Mouse (Mus musculus) MEL (cell line): ENCODE results near the gene Dis3l. TPM values are rescaled to one million over a fixed set of nuclear protein-coding genes. Genes with fewer than 3 reads are reported as not detected.

Experiments used
- DNase-seq: peaks from one replicate; pipeline ENCODE4 v3.0.0; 2011; ENCODE audit warnings: low read depth, low spot score
- H3K27ac ChIP-seq: 2 replicates; pipeline ENCODE4 v1.5.1; 2012; ENCODE audit warnings: low read depth, mild to moderate bottlenecking, control low read depth, low read length, moderate library complexity; ENCODE audit not compliant: control insufficient read depth
- H3K27me3 ChIP-seq, 2 experiments: fragments of 150-350 bp in 1 of 2; sonication (generic) in 1 of 2; 2 replicates each; pipeline ENCODE4 v1.6.1; 2012; ENCODE audit warnings: low read length in 2 of 2, mild to moderate bottlenecking in 2 of 2, improper control_type of control experiment in 1 of 2, moderate library complexity in 1 of 2; ENCODE audit not compliant: insufficient read depth in 2 of 2, control insufficient read depth in 1 of 2
- H3K36me3 ChIP-seq, 2 experiments: 2 replicates each; pipeline ENCODE4 v1.6.1; 2012 to 2014; ENCODE audit warnings: low read length in 2 of 2, improper control_type of control experiment in 1 of 2, inconsistent platforms in 1 of 2, mild to moderate bottlenecking in 1 of 2; ENCODE audit not compliant: insufficient read depth in 2 of 2, control insufficient read depth in 1 of 2
- H3K4me1 ChIP-seq, 2 experiments: fragments of 150-350 bp in 1 of 2; sonication (generic) in 1 of 2; 2 replicates each; pipeline ENCODE4 v1.6.1; 2012; ENCODE audit warnings: low read length in 2 of 2, improper control_type of control experiment in 1 of 2, mild to moderate bottlenecking in 1 of 2; ENCODE audit not compliant: insufficient read depth in 2 of 2, control insufficient read depth in 1 of 2
- H3K4me3 ChIP-seq, 2 experiments: fragments of 150-350 bp in 1 of 2; sonication (generic) in 1 of 2; 2 replicates each; pipeline ENCODE4 v1.5.1; 2012; ENCODE audit warnings: low read depth in 2 of 2, low read length in 2 of 2, mild to moderate bottlenecking in 2 of 2, moderate library complexity in 2 of 2, control low read depth in 1 of 2, improper control_type of control experiment in 1 of 2; ENCODE audit not compliant: control insufficient read depth in 1 of 2, insufficient read depth in 1 of 2
- H3K79me2 ChIP-seq: 2 replicates; pipeline ENCODE4 v1.6.1; 2012; ENCODE audit warnings: mild to moderate bottlenecking, low read length, moderate library complexity; ENCODE audit not compliant: control insufficient read depth, poor library complexity, insufficient read depth
- H3K9ac ChIP-seq: 2 replicates; pipeline ENCODE4 v1.6.1; 2012; ENCODE audit warnings: low read depth, mild to moderate bottlenecking, control low read depth, low read length, moderate library complexity; ENCODE audit not compliant: control insufficient read depth, poor library complexity, severe bottlenecking
- H3K9me3 ChIP-seq: fragments of 150-350 bp; sonication (generic); replicated peaks from 2 replicates; pipeline ENCODE4 v1.6.1; 2012; ENCODE audit warnings: mild to moderate bottlenecking, low read length, improper control_type of control experiment, moderate library complexity; ENCODE audit not compliant: insufficient read depth
- BHLHE40 ChIP-seq: IDR thresholded peaks from 2 replicates; pipeline ENCODE4 v1.6.1; 2012; ENCODE audit warnings: low read depth, mild to moderate bottlenecking, inconsistent platforms, low read length, improper control_type of control experiment, borderline replicate concordance
- EP300 ChIP-seq, 2 experiments: IDR thresholded peaks; 2 replicates each; pipeline ENCODE4 v1.6.1; 2011; ENCODE audit warnings: improper control_type of control experiment in 2 of 2, low read length in 2 of 2, low read depth in 1 of 2, mild to moderate bottlenecking in 1 of 2
- GABPA ChIP-seq: IDR thresholded peaks from 2 replicates; pipeline ENCODE4 v1.6.1; 2012; ENCODE audit warnings: low read depth, mild to moderate bottlenecking, inconsistent platforms, low read length, improper control_type of control experiment, moderate library complexity
- MEF2A ChIP-seq: IDR thresholded peaks from 2 replicates; pipeline ENCODE4 v1.6.1; 2014; ENCODE audit warnings: low read depth, mild to moderate bottlenecking, inconsistent platforms, low read length, improper control_type of control experiment; ENCODE audit not compliant: poor library complexity, insufficient replicate concordance, severe bottlenecking; ENCODE audit errors: extremely low read depth
- MYB ChIP-seq: IDR thresholded peaks from 2 replicates; pipeline ENCODE4 v1.6.1; 2011; ENCODE audit warnings: mild to moderate bottlenecking, low read depth, low read length, improper control_type of control experiment
- NELFE ChIP-seq: IDR thresholded peaks from 2 replicates; pipeline ENCODE4 v1.6.1; 2011; ENCODE audit warnings: low read depth, low read length, improper control_type of control experiment
- NRF1 ChIP-seq: IDR thresholded peaks from 2 replicates; pipeline ENCODE4 v1.6.1; 2014; ENCODE audit warnings: low read depth, mild to moderate bottlenecking, inconsistent platforms, low read length, improper control_type of control experiment, moderate library complexity; ENCODE audit not compliant: poor library complexity, insufficient read depth, severe bottlenecking
- RCOR1 ChIP-seq: IDR thresholded peaks from 2 replicates; pipeline ENCODE4 v1.6.1; 2012; ENCODE audit warnings: low read depth, mild to moderate bottlenecking, inconsistent platforms, low read length, improper control_type of control experiment
- TBP ChIP-seq: IDR thresholded peaks from 2 replicates; pipeline ENCODE4 v1.8.0; 2011; ENCODE audit warnings: low read depth, low read length, improper control_type of control experiment
- ZC3H11A ChIP-seq: IDR thresholded peaks from 2 replicates; pipeline ENCODE4 v1.6.1; 2012; ENCODE audit warnings: low read depth, mild to moderate bottlenecking, inconsistent platforms, low read length, improper control_type of control experiment
- ZKSCAN1 ChIP-seq: IDR thresholded peaks from 2 replicates; pipeline ENCODE4 v1.6.1; 2012; ENCODE audit warnings: low read depth, mild to moderate bottlenecking, inconsistent platforms, low read length, improper control_type of control experiment, moderate library complexity
- polyA plus RNA-seq, 2 experiments: library from polyadenylated mRNA; stranded (reverse) in 1 of 2; unstranded in 1 of 2; fragments of >175 nt in 1 of 2; fragments of >200 nt in 1 of 2; gene quantifications; 2 replicates each; pipeline versions ENCODE4 v1.2.1 to v1.2.4; 2012; ENCODE audit warnings: low replicate concordance in 2 of 2, low read depth in 1 of 2; ENCODE audit not compliant: insufficient read length in 2 of 2, insufficient read depth in 1 of 2, missing spikeins in 1 of 2
- total RNA-seq: library from RNA; depleted of rRNA; stranded (reverse); fragments of 300-350 nt; gene quantifications from 2 replicates; pipeline ENCODE4 v1.2.3, GENCODE M21; 2012; rRNA removed

The Dis3l gene
- total and polyA plus RNA-seq, 3 experiments, result 13.1 to 14.0 TPM; not detected in 1

GRCm38 (mm10) chr9:64259906-64260305 is 81.2 kb downstream of the Dis3l start:
- no peaks in the 10 kb centered on the region for H3K79me2 ChIP-seq
- TF ChIP-seq NELFE (no peak), BHLHE40 (no peak), ZC3H11A (no peak), GABPA (no peak), MEF2A (no peak), RCOR1 (no peak), NRF1 (no peak), MYB (no peak), ZKSCAN1 (no peak), EP300 (IDR thresholded peaks at IDR 0.05; ENCODE audit: low read depth in 1 of 2, low read length in 2 of 2) (no peak), TBP (no peak)
- no peak overlapping the region for H3K9ac ChIP-seq
- peaks cover 6% of the 10 kb centered on the region in 2 experiments; a peak in 3 of 4 replicates for H3K4me1 ChIP-seq
- H3K4me3 ChIP-seq, result no peak overlapping the region
- H3K27me3 ChIP-seq, result no peaks in the 10 kb centered on the region; a peak in 1 of 4 replicates
- DNase-seq, result no peak
- no peaks in the 10 kb centered on the region for H3K9me3 ChIP-seq
- H3K36me3 ChIP-seq, result peaks cover 0 to 9% of the 10 kb centered on the region in 2 experiments; a peak in 2 of 4 replicates
- H3K27ac ChIP-seq, result no peak overlapping the region

Other genes starting within 250 kb of the Dis3l start
- 0.46 and 0.54 TPM in 2 replicates for gene Lctl, start 224.1 kb downstream of the Dis3l start, total RNA-seq
- not detected for gene Lctl, start 224.1 kb downstream of the Dis3l start, polyA plus RNA-seq
- gene Zwilch, start 168.2 kb downstream of the Dis3l start, total RNA-seq, result 60.6 and 67.5 TPM in 2 replicates
- gene Zwilch, start 168.2 kb downstream of the Dis3l start, polyA plus RNA-seq, result 10 to 100 TPM in 1 of 2 experiments, not detected in 1; 89.2 TPM
- 1,761 and 1,775 TPM in 2 replicates for gene Rpl4, start 167.9 kb downstream of the Dis3l start, total RNA-seq
- 1,000 to 10,000 TPM in 1 of 2 experiments, 100 to 1,000 TPM in 1; 124 to 3,157 TPM for gene Rpl4, start 167.9 kb downstream of the Dis3l start, polyA plus RNA-seq
- 9.4 and 10.6 TPM in 2 replicates for gene Snapc5, start 162.0 kb downstream of the Dis3l start, total RNA-seq
- 1 to 10 TPM in 1 of 2 experiments, not detected in 1; 8.6 TPM for gene Snapc5, start 162.0 kb downstream of the Dis3l start, polyA plus RNA-seq
- gene Uchl4, start 106.1 kb downstream of the Dis3l start, total RNA-seq, result 0.27 and 0.42 TPM in 2 replicates
- 1 to 10 TPM in 1 of 2 experiments, not detected in 1; 7.4 TPM for gene Uchl4, start 106.1 kb downstream of the Dis3l start, polyA plus RNA-seq
- 29.2 and 40.4 TPM in 2 replicates for gene Map2k1, start 87.7 kb downstream of the Dis3l start, total RNA-seq
- gene Map2k1, start 87.7 kb downstream of the Dis3l start, polyA plus RNA-seq, result 10 to 100 TPM in 1 of 2 experiments, not detected in 1; 48.0 TPM
- 176 and 189 TPM in 2 replicates for gene Tipin, start 59.7 kb downstream of the Dis3l start, total RNA-seq
- 100 to 1,000 TPM in 1 of 2 experiments, not detected in 1; 128 TPM for gene Tipin, start 59.7 kb downstream of the Dis3l start, polyA plus RNA-seq
- gene Megf11, start 44.3 kb upstream of the Dis3l start, total RNA-seq, result 0.03 and 0.08 TPM in 2 replicates
- under 1 TPM in 1 of 2 experiments, not detected in 1; 0.93 TPM for gene Megf11, start 44.3 kb upstream of the Dis3l start, polyA plus RNA-seq